Mouse (Mus musculus): ENCODE data around the gene 1700001P01Rik.

GRCm38 (mm10) chr11:97753277-97753676 lies 22.4 kb downstream of the 1700001P01Rik start:
- TF ChIP-seq CTCF (IDR thresholded peaks at IDR 0.05; ENCODE audit: borderline replicate concordance, extremely low read depth, insufficient read depth, insufficient read length) (no peak), POLR2A (IDR thresholded peaks at IDR 0.05; ENCODE audit: borderline replicate concordance, extremely low read depth, insufficient read depth, insufficient read length, poor library complexity, severe bottlenecking) (no peak)
